Mouse (Mus musculus): Measurements from ENCODE around the gene Tagln. TPM values are rescaled to one million over a fixed set of nuclear protein-coding genes. Genes with fewer than 3 reads are reported as not detected.

Tagln gene
- polyA plus RNA-seq, 1 experiment: 222 TPM

DNA sequence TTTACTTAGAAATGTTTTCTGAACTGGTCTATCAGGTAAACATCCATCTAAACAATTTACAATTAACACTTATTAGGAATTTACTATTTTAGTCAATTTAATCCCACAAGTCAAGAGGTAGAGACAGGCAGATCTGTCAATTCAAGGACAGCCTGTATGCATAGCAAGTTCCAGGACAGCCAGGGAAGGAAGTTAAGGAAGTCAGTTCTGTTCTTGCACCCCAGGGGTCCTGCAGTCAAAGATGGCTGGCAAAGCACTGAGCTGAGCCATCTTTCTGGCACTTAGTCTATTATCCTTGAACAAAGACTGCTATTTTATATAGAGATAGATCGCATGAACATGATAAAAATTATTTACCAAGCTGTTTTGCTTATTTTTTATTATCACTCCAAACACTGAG is 44.8 kb upstream of the Tagln start:
- Histone ChIP-seq H3K9ac (ENCODE audit: low read depth, poor library complexity, severe bottlenecking) (no peak overlapping the region), H3K36me3 (ENCODE audit: control insufficient read depth, insufficient read depth, low read length, poor library complexity, severe bottlenecking) (peaks cover 10% of the 10 kb centered on the region), H3K4me1 (ENCODE audit: control insufficient read depth, insufficient read depth, low read length) (no peaks in the 10 kb centered on the region), H3K27me3 (ENCODE audit: control insufficient read depth, insufficient read depth, low read length, poor library complexity, severe bottlenecking) (no peaks in the 10 kb centered on the region), H3K4me3 (ENCODE audit: low read depth, low read length) (no peak overlapping the region), H3K27ac (ENCODE audit: insufficient read depth, low read length) (no peak overlapping the region), H3K9me3 (replicated peaks; ENCODE audit: control insufficient read depth, insufficient read depth, low read length, poor library complexity, severe bottlenecking) (no peaks in the 10 kb centered on the region)
- TF ChIP-seq EP300 (IDR thresholded peaks at IDR 0.05; ENCODE audit: insufficient read depth, low read depth, low read length): no peak
- no peak for TF ChIP-seq CTCF (IDR thresholded peaks at IDR 0.05; ENCODE audit: low read depth, low read length)
- no peak for TF ChIP-seq POLR2A (IDR thresholded peaks at IDR 0.05; ENCODE audit: insufficient read depth, low read length)

DNA sequence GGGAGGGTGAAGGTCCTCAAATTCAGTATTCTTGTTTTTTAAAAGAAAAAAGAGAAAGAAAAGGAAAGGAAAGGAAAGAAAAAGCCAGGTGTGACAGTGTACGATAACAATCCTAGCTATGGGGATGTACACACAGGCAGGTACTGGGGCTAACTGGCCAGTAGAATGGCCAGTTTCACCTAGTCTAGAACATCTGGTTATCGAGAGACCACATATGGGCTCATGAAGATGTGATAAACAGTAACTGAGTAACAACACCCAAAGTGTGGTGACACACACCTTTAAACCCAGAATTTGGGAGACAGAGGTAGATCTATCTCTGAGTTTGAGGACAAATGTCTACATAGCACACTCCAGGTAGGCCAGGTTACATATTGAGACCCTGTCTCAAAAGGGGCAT is 43.9 kb upstream of the Tagln start:
- Histone ChIP-seq H3K4me1 (ENCODE audit: control insufficient read depth, insufficient read depth, low read length) (no peaks in the 10 kb centered on the region), H3K9ac (ENCODE audit: low read depth, poor library complexity, severe bottlenecking) (no peak overlapping the region), H3K4me3 (ENCODE audit: low read depth, low read length) (no peak overlapping the region), H3K9me3 (replicated peaks; ENCODE audit: control insufficient read depth, insufficient read depth, low read length, poor library complexity, severe bottlenecking) (no peaks in the 10 kb centered on the region), H3K27me3 (ENCODE audit: control insufficient read depth, insufficient read depth, low read length, poor library complexity, severe bottlenecking) (no peaks in the 10 kb centered on the region), H3K27ac (ENCODE audit: insufficient read depth, low read length) (no peak overlapping the region), H3K36me3 (ENCODE audit: control insufficient read depth, insufficient read depth, low read length, poor library complexity, severe bottlenecking) (peaks cover 16% of the 10 kb centered on the region)
- TF ChIP-seq POLR2A (IDR thresholded peaks at IDR 0.05; ENCODE audit: insufficient read depth, low read length) (no peak), EP300 (IDR thresholded peaks at IDR 0.05; ENCODE audit: insufficient read depth, low read depth, low read length) (no peak), CTCF (IDR thresholded peaks at IDR 0.05; ENCODE audit: low read depth, low read length) (no peak)

DNA sequence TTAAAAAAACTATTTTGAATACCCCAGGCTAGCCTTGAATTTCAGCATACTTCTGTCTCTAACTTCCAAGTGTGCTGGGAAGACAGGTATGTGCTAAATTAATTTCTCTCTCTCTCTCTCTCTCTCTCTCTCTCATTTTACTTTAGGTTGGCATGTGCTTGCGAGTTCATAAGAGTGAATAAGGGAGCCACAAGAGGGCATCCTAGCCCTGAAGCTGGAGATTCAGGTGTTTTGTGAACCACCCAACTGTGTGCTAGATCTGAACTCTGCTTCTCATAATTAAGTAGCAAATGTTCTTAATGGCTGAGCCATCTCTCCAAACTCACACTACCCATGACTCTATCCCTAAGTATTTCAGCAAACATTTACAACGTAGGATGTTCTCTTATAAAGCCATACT is 41.0 kb upstream of the Tagln start:
- Histone ChIP-seq H3K36me3 (ENCODE audit: control insufficient read depth, insufficient read depth, low read length, poor library complexity, severe bottlenecking) (peaks cover 40% of the 10 kb centered on the region), H3K9ac (ENCODE audit: low read depth, poor library complexity, severe bottlenecking) (no peak overlapping the region), H3K9me3 (replicated peaks; ENCODE audit: control insufficient read depth, insufficient read depth, low read length, poor library complexity, severe bottlenecking) (no peaks in the 10 kb centered on the region), H3K4me3 (ENCODE audit: low read depth, low read length) (no peak overlapping the region), H3K27me3 (ENCODE audit: control insufficient read depth, insufficient read depth, low read length, poor library complexity, severe bottlenecking) (no peaks in the 10 kb centered on the region), H3K27ac (ENCODE audit: insufficient read depth, low read length) (no peak overlapping the region), H3K4me1 (ENCODE audit: control insufficient read depth, insufficient read depth, low read length) (no peaks in the 10 kb centered on the region)
- TF ChIP-seq EP300 (IDR thresholded peaks at IDR 0.05; ENCODE audit: insufficient read depth, low read depth, low read length) (no peak), POLR2A (IDR thresholded peaks at IDR 0.05; ENCODE audit: insufficient read depth, low read length) (no peak), CTCF (IDR thresholded peaks at IDR 0.05; ENCODE audit: low read depth, low read length) (no peak)

DNA sequence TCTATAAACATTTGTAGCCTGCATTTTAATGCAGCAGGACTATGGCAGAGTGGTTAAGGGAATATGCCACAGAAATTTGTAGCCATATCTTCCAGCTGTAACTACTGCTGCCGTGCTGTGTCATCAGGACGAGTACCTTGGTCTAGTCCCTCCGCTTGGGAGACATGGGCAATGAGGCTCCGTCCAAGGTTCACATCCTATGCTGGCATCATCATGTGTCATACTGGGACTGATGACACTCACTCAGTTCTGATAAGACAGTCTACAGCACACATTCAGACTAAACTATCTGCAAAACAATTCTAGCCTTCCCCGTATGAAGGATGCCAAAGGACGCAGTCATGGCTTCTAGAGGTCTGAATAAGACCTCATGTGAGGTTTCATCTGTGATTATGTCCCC is 27.7 kb upstream of the Tagln start:
- Histone ChIP-seq H3K4me1 (ENCODE audit: control insufficient read depth, insufficient read depth, low read length) (no peaks in the 10 kb centered on the region), H3K9me3 (replicated peaks; ENCODE audit: control insufficient read depth, insufficient read depth, low read length, poor library complexity, severe bottlenecking) (no peaks in the 10 kb centered on the region), H3K27ac (ENCODE audit: insufficient read depth, low read length) (no peak overlapping the region), H3K4me3 (ENCODE audit: low read depth, low read length) (no peak overlapping the region), H3K27me3 (ENCODE audit: control insufficient read depth, insufficient read depth, low read length, poor library complexity, severe bottlenecking) (no peaks in the 10 kb centered on the region), H3K36me3 (ENCODE audit: control insufficient read depth, insufficient read depth, low read length, poor library complexity, severe bottlenecking) (peaks cover 41% of the 10 kb centered on the region), H3K9ac (ENCODE audit: low read depth, poor library complexity, severe bottlenecking) (no peak overlapping the region)
- TF ChIP-seq EP300 (IDR thresholded peaks at IDR 0.05; ENCODE audit: insufficient read depth, low read depth, low read length): no peak
- TF ChIP-seq POLR2A (IDR thresholded peaks at IDR 0.05; ENCODE audit: insufficient read depth, low read length): no peak
- TF ChIP-seq CTCF (IDR thresholded peaks at IDR 0.05; ENCODE audit: low read depth, low read length): no peak

GRCm38 (mm10) chr9:45961855-45962254 is 26.0 kb upstream of the Tagln start:
- H3K4me1 ChIP-seq (ENCODE audit: control insufficient read depth, insufficient read depth, low read length): no peaks in the 10 kb centered on the region
- no peak overlapping the region for H3K4me3 ChIP-seq (ENCODE audit: low read depth, low read length)
- H3K27me3 ChIP-seq (ENCODE audit: control insufficient read depth, insufficient read depth, low read length, poor library complexity, severe bottlenecking): no peaks in the 10 kb centered on the region
- TF ChIP-seq EP300 (IDR thresholded peaks at IDR 0.05; ENCODE audit: insufficient read depth, low read depth, low read length) (no peak), POLR2A (IDR thresholded peaks at IDR 0.05; ENCODE audit: insufficient read depth, low read length) (no peak), CTCF (IDR thresholded peaks at IDR 0.05; ENCODE audit: low read depth, low read length) (no peak)
- peaks cover 30% of the 10 kb centered on the region for H3K36me3 ChIP-seq (ENCODE audit: control insufficient read depth, insufficient read depth, low read length, poor library complexity, severe bottlenecking)
- no peaks in the 10 kb centered on the region for H3K9me3 ChIP-seq (replicated peaks; ENCODE audit: control insufficient read depth, insufficient read depth, low read length, poor library complexity, severe bottlenecking)
- H3K27ac ChIP-seq (ENCODE audit: insufficient read depth, low read length): no peak overlapping the region
- no peak overlapping the region for H3K9ac ChIP-seq (ENCODE audit: low read depth, poor library complexity, severe bottlenecking)

DNA sequence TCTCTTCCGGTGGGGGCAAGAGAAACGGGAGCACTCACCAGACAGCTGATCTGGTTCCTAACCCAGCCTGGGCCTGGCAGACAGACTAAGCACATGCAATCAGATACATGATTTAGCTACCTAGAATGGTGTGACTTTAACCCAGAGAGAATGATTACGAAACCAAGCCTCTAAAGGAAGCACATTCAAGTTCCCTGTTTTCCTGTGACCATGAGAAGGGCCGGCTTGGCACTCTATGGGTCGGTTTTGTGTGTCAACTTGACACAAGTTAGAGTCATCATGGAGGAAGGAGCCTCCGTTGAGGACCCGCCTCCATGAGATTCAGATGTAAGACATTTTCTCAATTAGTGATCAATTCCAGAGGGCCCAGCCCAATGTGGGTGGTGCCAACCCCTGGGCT is 23.8 kb upstream of the Tagln start:
- Histone ChIP-seq H3K9me3 (replicated peaks; ENCODE audit: control insufficient read depth, insufficient read depth, low read length, poor library complexity, severe bottlenecking) (no peaks in the 10 kb centered on the region), H3K36me3 (ENCODE audit: control insufficient read depth, insufficient read depth, low read length, poor library complexity, severe bottlenecking) (peaks cover 16% of the 10 kb centered on the region), H3K9ac (ENCODE audit: low read depth, poor library complexity, severe bottlenecking) (no peak overlapping the region), H3K4me3 (ENCODE audit: low read depth, low read length) (no peak overlapping the region), H3K4me1 (ENCODE audit: control insufficient read depth, insufficient read depth, low read length) (no peaks in the 10 kb centered on the region), H3K27ac (ENCODE audit: insufficient read depth, low read length) (no peak overlapping the region), H3K27me3 (ENCODE audit: control insufficient read depth, insufficient read depth, low read length, poor library complexity, severe bottlenecking) (no peaks in the 10 kb centered on the region)
- TF ChIP-seq CTCF (IDR thresholded peaks at IDR 0.05; ENCODE audit: low read depth, low read length) (no peak), EP300 (IDR thresholded peaks at IDR 0.05; ENCODE audit: insufficient read depth, low read depth, low read length) (no peak), POLR2A (IDR thresholded peaks at IDR 0.05; ENCODE audit: insufficient read depth, low read length) (no peak)
